Mouse (Mus musculus) MEL (cell line): ENCODE data around the gene Shc4. TPM values are rescaled to one million over a fixed set of nuclear protein-coding genes. Genes with fewer than 3 reads are reported as not detected.
A peak's percentile ranks its signal among the peaks of the same experiment; 100 is the strongest.

Source experiments
- DNase-seq: peaks from one replicate; pipeline ENCODE4 v3.0.0; 2011; ENCODE audit warnings: low read depth, low spot score
- H3K27ac ChIP-seq: 2 replicates; pipeline ENCODE4 v1.5.1; 2012; ENCODE audit warnings: low read depth, mild to moderate bottlenecking, control low read depth, low read length, moderate library complexity; ENCODE audit not compliant: control insufficient read depth
- H3K27me3 ChIP-seq, 2 experiments: fragments of 150-350 bp in 1 of 2; sonication (generic) in 1 of 2; 2 replicates each; pipeline ENCODE4 v1.6.1; 2012; ENCODE audit warnings: low read length in 2 of 2, mild to moderate bottlenecking in 2 of 2, improper control_type of control experiment in 1 of 2, moderate library complexity in 1 of 2; ENCODE audit not compliant: insufficient read depth in 2 of 2, control insufficient read depth in 1 of 2
- H3K36me3 ChIP-seq, 2 experiments: 2 replicates each; pipeline ENCODE4 v1.6.1; 2012 to 2014; ENCODE audit warnings: low read length in 2 of 2, improper control_type of control experiment in 1 of 2, inconsistent platforms in 1 of 2, mild to moderate bottlenecking in 1 of 2; ENCODE audit not compliant: insufficient read depth in 2 of 2, control insufficient read depth in 1 of 2
- H3K4me1 ChIP-seq, 2 experiments: fragments of 150-350 bp in 1 of 2; sonication (generic) in 1 of 2; 2 replicates each; pipeline ENCODE4 v1.6.1; 2012; ENCODE audit warnings: low read length in 2 of 2, improper control_type of control experiment in 1 of 2, mild to moderate bottlenecking in 1 of 2; ENCODE audit not compliant: insufficient read depth in 2 of 2, control insufficient read depth in 1 of 2
- H3K4me3 ChIP-seq, 2 experiments: fragments of 150-350 bp in 1 of 2; sonication (generic) in 1 of 2; 2 replicates each; pipeline ENCODE4 v1.5.1; 2012; ENCODE audit warnings: low read depth in 2 of 2, low read length in 2 of 2, mild to moderate bottlenecking in 2 of 2, moderate library complexity in 2 of 2, control low read depth in 1 of 2, improper control_type of control experiment in 1 of 2; ENCODE audit not compliant: control insufficient read depth in 1 of 2, insufficient read depth in 1 of 2
- H3K79me2 ChIP-seq: 2 replicates; pipeline ENCODE4 v1.6.1; 2012; ENCODE audit warnings: mild to moderate bottlenecking, low read length, moderate library complexity; ENCODE audit not compliant: control insufficient read depth, poor library complexity, insufficient read depth
- H3K9ac ChIP-seq: 2 replicates; pipeline ENCODE4 v1.6.1; 2012; ENCODE audit warnings: low read depth, mild to moderate bottlenecking, control low read depth, low read length, moderate library complexity; ENCODE audit not compliant: control insufficient read depth, poor library complexity, severe bottlenecking
- H3K9me3 ChIP-seq: fragments of 150-350 bp; sonication (generic); replicated peaks from 2 replicates; pipeline ENCODE4 v1.6.1; 2012; ENCODE audit warnings: mild to moderate bottlenecking, low read length, improper control_type of control experiment, moderate library complexity; ENCODE audit not compliant: insufficient read depth
- BHLHE40 ChIP-seq: IDR thresholded peaks from 2 replicates; pipeline ENCODE4 v1.6.1; 2012; ENCODE audit warnings: low read depth, mild to moderate bottlenecking, inconsistent platforms, low read length, improper control_type of control experiment, borderline replicate concordance
- CHD1 ChIP-seq: IDR thresholded peaks from 2 replicates; pipeline ENCODE4 v1.6.1; 2012; ENCODE audit warnings: low read depth, mild to moderate bottlenecking, inconsistent platforms, low read length, improper control_type of control experiment
- CHD2 ChIP-seq: IDR thresholded peaks from 2 replicates; pipeline ENCODE4 v1.6.1; 2011; ENCODE audit warnings: low read length, improper control_type of control experiment
- EP300 ChIP-seq, 2 experiments: IDR thresholded peaks; 2 replicates each; pipeline ENCODE4 v1.6.1; 2011; ENCODE audit warnings: improper control_type of control experiment in 2 of 2, low read length in 2 of 2, low read depth in 1 of 2, mild to moderate bottlenecking in 1 of 2
- ETS1 ChIP-seq: IDR thresholded peaks from 2 replicates; pipeline ENCODE4 v1.6.1; 2012; ENCODE audit warnings: low read depth, mild to moderate bottlenecking, inconsistent platforms, low read length, improper control_type of control experiment, moderate library complexity
- GABPA ChIP-seq: IDR thresholded peaks from 2 replicates; pipeline ENCODE4 v1.6.1; 2012; ENCODE audit warnings: low read depth, mild to moderate bottlenecking, inconsistent platforms, low read length, improper control_type of control experiment, moderate library complexity
- HCFC1 ChIP-seq: IDR thresholded peaks from 2 replicates; pipeline ENCODE4 v1.6.1; 2012; ENCODE audit warnings: low read depth, mild to moderate bottlenecking, inconsistent platforms, low read length, improper control_type of control experiment, moderate library complexity
- KAT2A ChIP-seq: conservative IDR thresholded peaks from 2 replicates; pipeline ENCODE4 v1.6.1; 2012; ENCODE audit warnings: low read depth, low read length, improper control_type of control experiment, inconsistent platforms
- MAFK ChIP-seq: IDR thresholded peaks from 2 replicates; pipeline ENCODE4 v1.6.1; 2011; ENCODE audit warnings: low read depth, mild to moderate bottlenecking, low read length, improper control_type of control experiment, borderline replicate concordance
- MAX ChIP-seq: IDR thresholded peaks from 2 replicates; pipeline ENCODE4 v1.6.1; 2011; ENCODE audit warnings: low read length, improper control_type of control experiment
- MAZ ChIP-seq: IDR thresholded peaks from 2 replicates; pipeline ENCODE4 v1.6.1; 2012; ENCODE audit warnings: low read depth, mild to moderate bottlenecking, inconsistent platforms, low read length, improper control_type of control experiment
- NRF1 ChIP-seq: IDR thresholded peaks from 2 replicates; pipeline ENCODE4 v1.6.1; 2014; ENCODE audit warnings: low read depth, mild to moderate bottlenecking, inconsistent platforms, low read length, improper control_type of control experiment, moderate library complexity; ENCODE audit not compliant: poor library complexity, insufficient read depth, severe bottlenecking
- POLR2A ChIP-seq, 2 experiments: IDR thresholded peaks; 2 replicates each; pipeline ENCODE4 v1.6.1; 2011 to 2012; ENCODE audit warnings: low read length in 2 of 2, mild to moderate bottlenecking in 2 of 2, control low read depth in 1 of 2, improper control_type of control experiment in 1 of 2, low read depth in 1 of 2, moderate library complexity in 1 of 2; ENCODE audit not compliant: control insufficient read depth in 1 of 2, insufficient read depth in 1 of 2, poor library complexity in 1 of 2
- SMC3 ChIP-seq: IDR thresholded peaks from 2 replicates; pipeline ENCODE4 v1.6.1; 2011; ENCODE audit warnings: low read depth, low read length, improper control_type of control experiment
- TAL1 ChIP-seq: IDR thresholded peaks from 2 replicates; pipeline ENCODE4 v1.6.1; 2012; ENCODE audit warnings: mild to moderate bottlenecking, inconsistent platforms, low read length, moderate library complexity, mixed read lengths
- TCF12 ChIP-seq: IDR thresholded peaks from 2 replicates; pipeline ENCODE4 v1.6.1; 2014; ENCODE audit warnings: low read depth, mild to moderate bottlenecking, inconsistent platforms, low read length, improper control_type of control experiment, moderate library complexity
- UBTF ChIP-seq: IDR thresholded peaks from 2 replicates; pipeline ENCODE4 v1.6.1; 2012; ENCODE audit warnings: low read depth, mild to moderate bottlenecking, inconsistent platforms, low read length, improper control_type of control experiment, moderate library complexity, borderline replicate concordance; ENCODE audit not compliant: insufficient read depth
- USF2 ChIP-seq, 2 experiments: IDR thresholded peaks; 2 replicates each; pipeline ENCODE4 v1.6.1; 2011 to 2012; ENCODE audit warnings: improper control_type of control experiment in 2 of 2, low read length in 2 of 2, borderline replicate concordance in 1 of 2, inconsistent platforms in 1 of 2, low read depth in 1 of 2, mild to moderate bottlenecking in 1 of 2; ENCODE audit not compliant: insufficient read depth in 1 of 2
- ZKSCAN1 ChIP-seq: IDR thresholded peaks from 2 replicates; pipeline ENCODE4 v1.6.1; 2012; ENCODE audit warnings: low read depth, mild to moderate bottlenecking, inconsistent platforms, low read length, improper control_type of control experiment, moderate library complexity
- ZNF384 ChIP-seq: IDR thresholded peaks from 2 replicates; pipeline ENCODE4 v1.6.1; 2012; ENCODE audit warnings: low read depth, mild to moderate bottlenecking, inconsistent platforms, low read length, improper control_type of control experiment
- polyA plus RNA-seq, 2 experiments: library from polyadenylated mRNA; stranded (reverse) in 1 of 2; unstranded in 1 of 2; fragments of >175 nt in 1 of 2; fragments of >200 nt in 1 of 2; gene quantifications; 2 replicates each; pipeline versions ENCODE4 v1.2.1 to v1.2.4; 2012; ENCODE audit warnings: low replicate concordance in 2 of 2, low read depth in 1 of 2; ENCODE audit not compliant: insufficient read length in 2 of 2, insufficient read depth in 1 of 2, missing spikeins in 1 of 2
- total RNA-seq: library from RNA; depleted of rRNA; stranded (reverse); fragments of 300-350 nt; gene quantifications from 2 replicates; pipeline ENCODE4 v1.2.3, GENCODE M21; 2012

The Shc4 gene
- total and polyA plus RNA-seq, 3 experiments = 0.38 to 1.1 TPM; not detected in 1

DNA sequence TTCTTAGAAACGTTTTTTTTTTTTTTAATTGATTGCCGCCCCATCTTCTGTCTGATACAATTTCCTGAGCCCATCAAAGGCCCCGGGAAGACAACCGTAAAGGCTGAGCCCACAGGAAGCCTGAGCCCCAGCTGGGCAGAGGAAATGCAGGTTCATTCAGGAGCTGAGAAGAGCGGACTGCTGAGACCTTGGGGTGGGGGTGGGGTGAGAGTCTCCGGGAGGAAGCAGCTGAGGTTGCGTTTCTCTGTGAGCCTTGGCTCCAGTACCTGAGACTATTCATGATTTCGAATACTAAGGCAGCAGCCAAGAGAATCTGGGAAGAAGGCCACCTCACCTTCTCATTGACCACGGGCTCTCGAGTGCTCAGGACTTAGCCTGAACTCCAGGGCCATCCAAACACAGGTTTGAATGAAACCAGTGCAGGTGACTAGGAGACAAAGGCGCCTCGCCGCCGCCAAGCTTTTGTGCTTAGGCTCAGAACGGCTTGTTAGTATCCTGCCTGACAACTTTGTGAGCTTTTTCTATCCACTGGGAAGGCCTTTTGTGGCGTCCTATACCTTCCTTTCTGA lies 682 bp upstream of the Shc4 start:
- H3K27me3 ChIP-seq = peaks cover 3 to 8% of the 10 kb centered on the region in 2 experiments; a peak in 3 of 4 replicates
- TF ChIP-seq ETS1 = no peak
- no peak for TF ChIP-seq EP300 (IDR thresholded peaks at IDR 0.05; ENCODE audit: low read depth in 1 of 2, low read length in 2 of 2)
- no peak for TF ChIP-seq MAX
- TF ChIP-seq MAZ = no peak
- no peak for TF ChIP-seq KAT2A
- no peak for TF ChIP-seq BHLHE40
- TF ChIP-seq CHD2 = no peak
- TF ChIP-seq ZNF384 = no peak
- TF ChIP-seq HCFC1 = no peak
- TF ChIP-seq UBTF = no peak
- no peak for TF ChIP-seq MAFK
- no peak for DNase-seq
- H3K9me3 ChIP-seq = no peaks in the 10 kb centered on the region
- no peaks in the 10 kb centered on the region for H3K36me3 ChIP-seq
- H3K79me2 ChIP-seq = no peaks in the 10 kb centered on the region
- H3K27ac ChIP-seq = no peak overlapping the region
- H3K4me3 ChIP-seq = peak overlapping the region in 1 of 2 experiments; percentile 14; a peak in 1 of 4 replicates
- no peak overlapping the region for H3K9ac ChIP-seq
- H3K4me1 ChIP-seq = no peaks in the 10 kb centered on the region

DNA sequence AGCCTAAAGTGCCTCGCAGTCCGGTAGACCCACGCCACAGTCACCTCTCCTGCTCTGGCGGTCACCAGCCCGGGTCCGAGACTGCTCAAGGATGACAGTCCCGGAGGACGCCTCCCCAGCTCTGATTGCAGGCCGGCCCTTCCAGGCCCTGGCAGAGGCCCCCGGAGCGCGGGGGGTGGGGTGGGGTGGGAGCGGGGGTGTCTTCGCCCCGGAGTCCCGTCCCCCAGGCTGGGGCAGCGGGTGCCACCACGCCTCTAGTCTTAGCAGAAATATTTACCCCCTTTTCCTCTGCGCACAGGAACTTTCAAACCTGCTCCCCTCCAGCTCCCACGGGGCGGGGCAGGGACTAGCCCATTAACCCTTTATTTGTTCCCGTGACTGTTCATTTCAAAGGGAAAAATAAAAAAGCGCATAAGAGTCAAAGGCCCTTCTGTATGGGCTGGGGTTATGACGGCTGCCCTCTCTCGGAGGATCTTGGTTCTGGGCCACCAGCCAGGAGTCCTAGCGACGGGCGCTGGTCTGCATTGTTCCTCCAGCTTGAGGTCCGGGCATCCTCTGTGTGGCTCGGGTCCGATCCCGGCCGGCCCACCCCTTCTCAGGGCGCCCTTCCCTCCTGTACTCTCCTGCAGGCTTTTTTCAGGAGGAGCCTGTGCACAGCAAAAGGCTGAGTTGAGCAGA lies 401 bp downstream of the Shc4 start:
- no peak overlapping the region for H3K27ac ChIP-seq
- peak; percentile 7 for DNase-seq
- no peaks in the 10 kb centered on the region for H3K4me1 ChIP-seq
- H3K9me3 ChIP-seq = no peaks in the 10 kb centered on the region
- peaks cover 3 to 8% of the 10 kb centered on the region in 2 experiments; a peak in 3 of 4 replicates for H3K27me3 ChIP-seq
- TF ChIP-seq CHD1 (no peak), TCF12 (no peak), SMC3 (no peak), ETS1 (no peak), MAFK (no peak), NRF1 (no peak), USF2 (IDR thresholded peaks at IDR 0.05; ENCODE audit: borderline replicate concordance in 1 of 2, insufficient read depth in 1 of 2, low read depth in 1 of 2, low read length in 2 of 2) (no peak), POLR2A (IDR thresholded peaks at IDR 0.05; ENCODE audit: control insufficient read depth in 1 of 2, insufficient read depth in 1 of 2, low read depth in 1 of 2, low read length in 2 of 2, poor library complexity in 1 of 2) (no peak), BHLHE40 (no peak), GABPA (no peak), ZKSCAN1 (no peak), ZNF384 (no peak), TAL1 (no peak), KAT2A (no peak)
- no peak overlapping the region for H3K4me3 ChIP-seq
- H3K36me3 ChIP-seq = no peaks in the 10 kb centered on the region
- no peak overlapping the region for H3K9ac ChIP-seq
- no peaks in the 10 kb centered on the region for H3K79me2 ChIP-seq
